Mouse (Mus musculus): Measurements from ENCODE around the gene Krt8. TPM values are rescaled to one million over a fixed set of nuclear protein-coding genes. Genes with fewer than 3 reads are reported as not detected.
A peak's percentile ranks its signal among the peaks of the same experiment; 100 is the strongest.

Gene Krt8
- total RNA-seq (2021), result 1 to 10 TPM; 3.5 to 4.8 TPM

DNA sequence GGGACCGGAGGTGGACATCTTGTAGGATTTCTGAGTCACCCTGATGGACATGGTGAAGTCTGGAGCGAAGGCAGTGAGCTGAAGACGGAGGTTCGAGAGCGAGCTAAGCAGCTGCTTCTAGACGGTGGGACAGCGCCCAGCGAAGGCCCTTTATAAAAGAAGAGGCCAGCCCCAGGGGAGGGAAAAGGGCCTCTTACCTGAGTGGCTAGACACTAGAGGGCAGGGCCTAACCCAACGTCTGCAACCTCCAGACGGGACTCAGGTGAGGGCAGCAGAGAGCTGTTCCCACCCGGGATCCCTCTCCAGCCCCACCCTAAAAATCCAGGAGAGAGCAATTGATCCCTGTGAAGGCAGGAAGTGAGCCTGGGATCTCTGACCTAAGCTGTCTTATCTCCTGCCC lies at the start of gene Krt8:
Gene Krt8 (minus strand): TSS at position 294 of the 400 bp plus-strand sequence.
- DNase-seq, result no peak
- intact Hi-C loops (cut with DNase I), result no loop called here

DNA sequence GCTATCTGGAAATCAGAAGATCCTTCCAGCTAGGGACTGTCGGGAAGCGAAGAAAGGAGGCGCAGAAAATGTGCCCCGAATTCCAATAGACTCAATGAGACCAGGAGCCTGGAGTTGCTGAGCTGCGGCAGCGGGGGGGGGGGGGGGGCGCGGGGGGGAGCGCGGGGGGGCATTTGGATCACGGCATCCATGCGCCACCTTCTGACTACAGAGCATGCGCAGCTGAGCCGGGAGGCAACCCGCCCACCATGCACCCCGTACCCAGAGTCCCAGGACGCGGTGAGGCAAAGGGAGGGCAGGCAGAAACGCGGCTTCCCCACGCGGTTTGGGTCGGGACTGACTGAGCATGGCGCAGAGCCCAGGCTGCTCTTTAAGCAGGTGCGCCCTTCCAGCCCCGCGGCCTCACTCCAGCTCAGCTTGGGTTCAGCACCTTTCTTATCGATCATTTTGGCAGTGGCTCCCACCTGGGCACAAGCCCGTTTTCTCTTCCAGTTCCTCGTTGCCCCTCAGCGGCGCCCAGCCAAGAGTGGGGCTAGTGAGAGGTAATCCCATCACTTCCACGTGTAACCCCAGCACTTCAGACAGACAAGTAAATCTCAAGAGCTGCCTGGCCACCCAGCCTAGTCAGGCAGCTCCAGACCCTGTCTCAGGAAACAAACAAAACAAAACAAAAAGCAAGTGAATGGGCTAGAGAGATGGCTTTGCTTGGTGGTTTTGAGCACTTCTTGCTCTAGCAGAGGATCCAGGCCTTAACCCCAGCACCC lies 47.8 kb upstream of the Krt8 start:
- DNase-seq, result peak; percentile 53 to 62
- intact Hi-C loops (cut with DNase I), result no loop called here

DNA sequence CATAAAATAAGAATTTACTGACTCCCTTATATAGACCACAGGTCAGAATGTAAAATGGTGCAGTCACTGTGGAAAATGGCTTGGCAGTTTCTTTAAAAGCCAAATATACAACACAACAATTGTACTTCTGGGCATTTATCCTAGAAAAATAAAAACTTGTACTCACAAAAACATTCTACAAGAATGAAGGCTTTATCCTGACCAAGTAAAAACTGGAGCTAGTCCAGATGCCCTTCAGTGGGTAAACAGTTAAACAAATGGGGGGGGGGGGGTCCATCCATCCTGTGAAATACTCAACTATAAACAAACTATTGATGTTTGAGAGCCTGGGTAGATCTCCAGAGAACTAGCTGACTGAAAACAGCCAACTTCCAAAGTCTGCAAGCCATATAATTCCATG lies 45.6 kb upstream of the Krt8 start:
- intact Hi-C loops (cut with DNase I), result no loop called here
- DNase-seq, result no peak

DNA sequence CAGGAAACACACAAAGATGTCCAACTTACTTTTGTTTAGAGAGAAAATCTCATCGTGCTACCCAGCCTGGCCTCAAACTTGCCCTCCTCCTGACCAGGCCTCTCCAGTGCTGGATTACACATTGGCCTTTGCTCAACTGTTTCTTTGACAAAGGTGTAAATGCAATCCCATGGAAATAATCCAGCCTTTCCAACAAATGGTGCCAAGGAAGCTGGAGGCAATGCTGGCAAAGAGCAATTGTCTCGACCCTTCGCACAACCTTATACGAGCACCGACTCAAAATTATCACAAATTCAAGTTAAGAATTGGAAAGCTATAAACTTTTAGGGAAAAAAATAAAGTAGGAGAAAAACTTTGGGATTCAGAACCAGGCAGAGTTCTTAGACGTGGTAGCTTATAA lies 43.7 kb upstream of the Krt8 start:
- intact Hi-C loops (cut with DNase I), result no loop called here
- DNase-seq, result no peak

DNA sequence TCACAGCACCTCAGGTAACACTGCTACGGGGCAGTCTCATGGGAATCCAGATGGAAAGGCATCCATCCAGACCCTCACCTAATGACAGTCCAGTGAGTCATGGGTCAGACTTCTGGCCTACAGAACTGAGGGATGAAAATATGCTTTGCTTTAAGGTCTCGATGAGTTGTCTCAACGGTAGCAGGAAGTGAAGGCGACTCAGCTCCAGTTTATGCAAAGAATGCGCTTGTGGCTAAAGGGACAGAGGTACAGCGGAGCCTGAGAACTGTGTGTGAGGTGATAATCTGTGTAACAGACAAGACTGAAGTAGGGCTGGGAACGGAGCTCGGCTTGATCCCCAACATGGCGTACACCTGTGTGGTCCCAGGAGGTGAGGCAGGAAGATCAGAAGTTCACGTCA lies 41.4 kb upstream of the Krt8 start:
- intact Hi-C loops (cut with DNase I), result no loop called here
- no peak for DNase-seq

DNA sequence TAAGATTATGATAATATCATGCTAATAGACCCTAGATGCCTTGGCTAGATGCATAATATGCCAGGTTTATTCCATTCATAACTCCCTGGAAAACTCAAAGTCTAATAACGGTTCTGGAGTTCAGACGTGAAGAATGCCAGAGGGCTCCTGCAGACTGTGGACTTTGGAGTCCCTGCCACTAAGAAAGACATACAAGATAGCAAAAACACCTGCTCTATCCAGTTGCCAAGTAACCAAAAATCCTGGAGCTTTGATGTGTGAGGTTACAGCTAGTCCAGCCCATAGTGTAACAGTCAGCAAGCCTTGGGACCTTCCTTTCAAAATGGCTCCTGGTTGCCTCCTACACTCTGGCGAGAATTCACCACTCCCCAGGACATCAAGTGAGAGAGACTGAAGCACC lies 40.5 kb upstream of the Krt8 start:
- intact Hi-C loops (cut with DNase I), result no loop called here
- no peak for DNase-seq

DNA sequence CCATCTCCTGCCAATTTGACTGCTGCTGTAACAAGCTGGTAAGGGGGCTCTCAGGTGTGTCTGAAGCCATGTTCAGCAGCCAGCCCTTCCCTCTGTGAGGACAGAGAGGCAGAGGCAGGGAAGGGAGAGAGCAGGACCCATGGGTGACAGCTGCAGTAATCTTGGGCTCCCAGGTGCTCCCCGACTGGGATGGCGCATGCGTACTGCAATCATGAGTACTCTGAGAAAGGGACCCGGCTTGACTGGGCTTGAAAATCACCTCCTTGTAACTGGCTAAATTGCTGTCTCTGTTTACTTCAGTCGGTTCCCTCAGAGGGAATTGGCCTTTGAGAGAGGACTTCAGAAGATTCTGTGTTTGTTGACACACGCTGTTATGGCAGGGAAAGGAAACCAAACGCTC lies 37.7 kb upstream of the Krt8 start:
- intact Hi-C loops (cut with DNase I), result no loop called here
- DNase-seq, result no peak

DNA sequence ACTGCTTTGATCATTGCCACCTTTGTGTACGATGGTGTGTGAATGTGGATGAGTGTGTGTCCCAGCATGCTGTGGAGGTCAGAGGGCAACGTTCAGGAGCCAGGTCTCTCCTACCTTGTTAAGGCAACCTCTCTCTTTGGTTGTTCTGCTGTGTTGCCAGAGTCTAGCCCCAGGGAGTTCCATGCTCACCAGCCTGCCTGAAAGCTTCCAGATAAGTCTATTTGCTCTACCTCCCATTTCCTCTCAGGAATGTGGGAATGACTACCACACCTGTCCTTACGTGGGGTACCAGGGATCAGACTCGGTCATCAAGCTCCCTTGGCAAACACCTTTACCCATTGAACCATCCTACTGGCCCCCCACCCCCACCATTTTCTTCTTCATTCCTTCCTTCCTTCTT lies 36.0 kb upstream of the Krt8 start:
- intact Hi-C loops (cut with DNase I), result no loop called here
- no peak for DNase-seq

DNA sequence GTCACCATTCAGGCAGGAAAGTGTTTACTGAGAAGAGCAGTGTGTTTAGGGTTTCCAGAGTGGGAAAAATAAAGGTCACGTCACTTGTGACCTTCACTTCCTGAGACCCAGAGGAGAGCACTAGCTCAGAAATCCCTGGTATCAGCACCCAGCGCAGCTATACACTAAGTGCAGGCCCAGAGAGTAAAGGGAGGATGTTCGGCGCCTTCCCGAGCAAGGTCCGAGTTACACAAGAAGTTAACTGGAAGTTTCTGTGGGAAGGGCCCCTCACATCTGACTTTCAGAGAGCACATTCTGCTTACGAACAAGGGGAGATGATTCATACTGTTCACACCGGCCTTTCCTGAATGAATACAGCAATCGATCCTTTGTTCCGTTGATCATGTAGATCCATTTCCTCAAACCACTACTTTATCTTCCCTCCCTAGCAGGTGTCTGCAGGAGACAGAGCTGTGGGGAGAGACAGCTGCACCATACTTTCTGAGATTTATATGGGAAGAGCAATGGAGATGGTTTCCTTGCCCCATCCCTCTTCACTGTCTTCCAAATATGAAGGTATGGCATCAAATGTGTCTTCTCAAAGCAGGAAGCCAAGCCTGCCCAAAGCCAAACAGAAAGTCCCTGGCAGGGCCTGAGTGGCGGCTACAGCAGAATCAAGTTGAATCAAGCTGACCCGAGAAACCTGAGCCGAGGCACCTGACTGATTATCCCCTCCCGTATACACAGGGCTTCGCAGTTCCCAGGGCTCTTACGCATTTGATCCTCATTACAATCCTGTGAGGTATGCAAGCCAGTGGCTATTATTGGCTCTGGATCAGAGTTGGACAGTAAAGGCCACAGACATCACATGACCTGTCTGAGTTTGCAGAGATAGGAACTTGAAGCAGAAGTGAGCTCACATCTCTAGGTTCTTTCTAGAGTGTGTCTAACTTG lies 30.1 kb upstream of the Krt8 start:
- DNase-seq, result peak in 1 of 2 experiments; percentile 11
- intact Hi-C loops (cut with DNase I), result no loop called here

DNA sequence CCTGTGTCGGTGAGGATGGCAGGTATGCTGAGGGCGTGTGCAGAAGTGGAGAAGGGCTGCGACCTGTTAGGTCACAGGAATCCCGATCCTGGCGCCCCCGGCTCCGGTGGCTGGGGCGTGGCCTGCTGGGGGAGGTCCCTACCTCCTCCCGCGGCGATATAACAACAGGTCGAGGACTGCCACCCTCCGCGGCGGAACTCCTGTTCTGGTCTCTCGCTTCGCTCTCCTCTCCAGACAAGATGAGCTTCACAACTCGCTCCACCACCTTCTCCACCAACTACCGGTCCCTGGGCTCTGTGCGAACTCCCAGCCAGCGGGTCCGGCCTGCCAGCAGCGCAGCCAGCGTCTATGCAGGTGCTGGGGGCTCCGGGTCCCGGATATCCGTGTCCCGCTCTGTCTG lies 23.8 kb upstream of the Krt8 start, which contains the start of gene Krt18:
Gene Krt18 (plus strand): TSS at position 141 of the 400 bp plus-strand sequence.
- no peak for DNase-seq
- intact Hi-C loops (cut with DNase I), result no loop called here

DNA sequence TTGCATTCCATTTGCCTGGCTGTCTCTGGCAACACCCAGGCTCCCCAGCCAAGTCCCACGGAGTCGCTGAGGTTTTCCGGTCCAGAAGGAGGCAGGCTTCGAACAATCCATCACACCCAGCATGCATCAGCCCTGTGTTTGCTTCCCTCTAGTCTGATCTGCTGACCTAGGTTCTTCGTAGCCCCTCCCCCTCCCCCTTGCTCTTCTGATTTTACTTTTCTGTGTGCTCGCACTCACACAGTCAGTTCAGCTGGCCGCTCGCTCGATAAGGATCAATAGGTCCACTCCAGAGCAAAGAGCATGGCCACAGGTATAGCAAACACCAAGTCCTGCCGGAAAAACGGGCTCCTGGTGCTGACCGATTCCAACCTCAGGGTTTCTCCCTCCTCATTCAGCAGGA lies 22.1 kb upstream of the Krt8 start:
- intact Hi-C loops (cut with DNase I), result no loop called here
- no peak for DNase-seq

DNA sequence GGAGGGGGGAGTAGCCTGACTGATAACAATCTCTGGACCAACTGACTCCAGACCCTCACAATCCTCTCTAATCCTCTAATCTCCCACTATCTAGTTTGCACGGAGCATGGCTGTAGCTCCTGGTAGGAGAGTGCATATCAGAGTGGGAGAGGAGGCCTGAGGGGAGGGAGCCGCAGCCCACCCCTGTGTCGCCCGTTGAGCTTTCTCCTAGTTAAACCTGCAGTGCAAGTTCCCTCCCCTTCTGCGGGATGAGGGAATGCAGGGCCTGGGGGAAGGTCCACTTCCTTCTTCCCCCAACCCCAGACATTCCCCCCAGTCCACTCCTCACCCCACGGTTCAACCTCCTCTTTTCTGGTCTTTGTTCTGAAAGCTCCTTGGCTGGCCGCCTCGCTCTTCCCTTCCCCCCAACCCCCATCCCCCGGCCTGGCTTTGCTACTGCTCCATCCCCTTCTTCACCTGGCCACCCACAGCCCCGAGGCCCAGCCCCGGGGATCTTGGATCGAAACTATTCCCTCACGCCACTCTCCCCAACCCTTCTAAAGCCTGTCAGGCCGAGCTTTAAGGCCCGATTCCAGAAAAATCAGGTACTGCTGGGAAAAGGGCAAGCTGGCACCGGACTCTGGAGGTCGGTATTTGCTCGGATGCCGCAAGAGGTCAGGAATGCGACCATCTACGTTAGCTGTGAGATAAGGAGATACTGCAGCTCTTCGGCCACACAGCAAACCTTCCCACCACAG lies 21.0 kb upstream of the Krt8 start:
- DNase-seq, result peak in 1 of 2 experiments; percentile 39
- intact Hi-C loops (cut with DNase I), result no loop called here

DNA sequence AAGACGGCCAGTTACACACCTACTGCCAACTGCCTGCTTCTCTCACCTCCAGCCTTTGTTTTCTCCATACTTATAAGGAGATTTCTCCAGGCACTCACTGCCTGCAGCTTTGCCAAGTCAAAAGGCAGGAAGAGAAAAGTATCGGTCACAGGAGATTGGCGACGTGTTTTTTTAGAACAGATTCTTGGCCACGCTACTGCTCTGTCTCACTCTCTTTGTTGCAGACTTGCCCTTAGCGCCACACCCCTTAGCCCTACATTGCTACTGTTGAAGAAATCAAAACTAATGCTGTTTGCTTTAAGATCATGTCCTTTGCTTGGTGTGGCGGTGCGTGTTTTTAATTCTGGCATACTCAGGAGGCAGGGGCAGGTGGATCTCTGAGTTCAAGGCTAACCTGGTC lies 19.6 kb upstream of the Krt8 start:
- intact Hi-C loops (cut with DNase I), result no loop called here
- DNase-seq, result no peak

DNA sequence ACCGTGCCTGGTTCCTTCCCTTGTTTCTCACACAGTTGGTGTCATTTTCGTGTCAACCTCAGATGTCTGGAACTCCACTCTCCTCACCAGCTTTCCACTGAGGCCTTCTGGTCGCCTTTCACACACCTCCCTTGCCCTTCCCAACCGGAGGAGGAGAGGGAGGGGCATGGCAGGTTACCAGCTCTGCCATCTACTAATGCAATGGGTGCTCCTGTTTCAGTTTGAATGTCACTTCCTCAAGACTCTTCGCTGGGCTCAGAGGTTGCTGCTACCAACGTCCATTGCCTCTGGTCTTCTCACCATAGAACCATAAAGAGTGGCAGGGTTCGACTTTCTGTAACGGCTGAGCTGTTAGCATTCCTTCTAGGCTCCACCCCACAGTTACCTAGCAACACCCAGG lies 18.2 kb upstream of the Krt8 start:
- intact Hi-C loops (cut with DNase I), result no loop called here
- no peak for DNase-seq

DNA sequence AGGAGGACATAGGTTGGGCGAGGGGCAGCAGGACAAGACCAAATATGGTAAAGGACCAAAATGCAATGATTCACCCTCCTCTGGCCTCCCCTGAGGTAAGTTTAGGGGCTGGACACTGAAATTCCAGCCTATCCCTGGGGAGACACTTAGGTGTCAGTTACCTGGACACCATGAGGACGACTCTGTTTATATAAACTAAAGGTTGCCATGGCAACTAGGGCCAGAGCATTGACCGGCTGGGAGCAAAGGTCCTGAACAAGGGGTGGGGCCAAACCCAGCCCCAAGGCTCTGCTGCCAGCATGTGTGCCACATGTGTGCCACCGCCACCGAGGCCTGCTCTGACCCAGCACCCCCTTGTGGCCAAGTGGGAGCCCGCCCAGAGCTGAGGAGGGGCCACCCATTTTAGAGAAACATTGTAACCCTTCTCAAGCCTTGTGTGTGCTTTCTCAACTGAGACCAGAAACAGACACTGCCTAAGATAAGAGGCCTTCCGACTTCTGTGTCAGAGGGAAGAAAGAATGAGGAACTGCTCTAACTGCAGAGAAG lies 13.7 kb upstream of the Krt8 start:
- DNase-seq, result no peak
- intact Hi-C loops (cut with DNase I), result no loop called here

DNA sequence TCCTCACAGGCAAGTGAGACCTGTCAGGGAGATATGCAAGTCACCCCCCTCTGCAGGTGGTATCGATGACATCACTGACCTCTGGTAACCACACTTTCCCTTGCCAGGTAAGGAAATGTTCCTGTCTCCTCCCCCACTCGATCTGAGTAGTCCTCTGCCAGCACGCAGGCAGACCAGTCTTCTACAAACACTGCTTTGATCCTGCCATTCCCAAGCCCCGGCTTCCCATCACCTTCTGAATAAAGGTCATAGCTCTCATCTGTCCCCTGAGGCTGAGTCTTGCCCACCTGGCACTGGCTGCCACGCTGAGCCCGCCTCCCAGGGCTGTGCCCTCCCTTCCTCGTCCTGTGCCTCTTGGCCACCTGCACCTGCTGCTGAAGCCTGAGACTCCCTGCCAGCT lies 12.5 kb upstream of the Krt8 start:
- no peak for DNase-seq
- intact Hi-C loops (cut with DNase I), result no loop called here

DNA sequence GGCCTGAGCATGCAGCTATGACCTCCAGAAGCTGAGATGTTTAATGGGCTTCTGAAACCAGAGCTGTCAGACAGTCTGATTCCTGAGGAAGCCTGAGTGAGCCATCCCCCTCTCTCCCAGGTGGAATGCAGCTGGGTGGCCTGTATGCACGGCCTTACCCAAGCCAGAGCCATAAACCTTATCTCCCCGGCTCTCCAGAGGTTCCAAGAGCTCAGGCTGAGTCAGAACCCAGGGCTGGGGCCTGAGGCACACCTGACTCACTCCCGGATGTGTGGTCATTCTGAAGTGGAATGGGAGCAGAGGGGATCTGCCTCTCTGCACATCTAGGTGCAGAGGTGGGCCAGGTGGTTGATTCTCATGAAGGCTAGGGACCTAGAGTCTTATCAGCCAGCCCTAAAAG lies 11.8 kb upstream of the Krt8 start:
- intact Hi-C loops (cut with DNase I), result no loop called here
- DNase-seq, result peak in 1 of 2 experiments; percentile 29

DNA sequence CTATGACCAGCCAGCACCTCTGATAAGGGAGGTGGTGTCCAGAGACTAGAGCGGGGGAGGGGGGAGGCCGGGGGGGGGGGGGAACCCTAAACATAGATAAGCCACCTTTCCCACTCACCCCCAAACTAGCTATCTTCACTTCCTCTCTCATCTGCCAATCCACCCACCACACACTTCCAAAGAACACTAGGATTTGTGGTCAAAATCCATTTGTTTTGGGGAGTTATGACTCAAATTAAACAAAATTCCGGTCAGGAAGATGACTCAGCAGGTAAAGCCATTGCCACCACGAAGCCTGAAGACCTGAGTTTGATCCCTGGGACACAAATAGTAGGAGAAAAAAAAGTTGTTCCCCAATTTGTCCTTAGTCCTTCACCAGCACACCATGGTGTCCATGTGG lies 10.6 kb upstream of the Krt8 start:
- intact Hi-C loops (cut with DNase I), result no loop called here
- no peak for DNase-seq

DNA sequence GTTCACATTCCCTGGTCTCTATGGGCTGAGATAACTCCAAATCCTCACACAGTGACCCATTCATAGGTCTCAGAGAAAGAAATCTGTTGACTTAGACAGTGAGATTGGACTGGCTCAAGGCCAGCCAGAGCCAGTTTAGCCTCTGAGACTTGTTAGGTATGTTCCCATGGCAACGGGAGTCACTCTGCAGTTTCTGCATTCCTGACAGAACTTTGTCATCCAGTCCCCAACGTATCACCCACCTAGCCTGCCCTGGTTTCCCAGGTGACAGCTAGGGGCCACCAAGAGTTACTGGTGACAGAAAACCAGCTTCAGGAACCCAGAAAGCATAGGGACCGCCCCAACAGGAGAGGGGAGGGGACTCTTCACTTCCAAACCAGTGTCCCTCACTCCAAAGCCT lies 9.4 kb upstream of the Krt8 start:
- intact Hi-C loops (cut with DNase I), result no loop called here

DNA sequence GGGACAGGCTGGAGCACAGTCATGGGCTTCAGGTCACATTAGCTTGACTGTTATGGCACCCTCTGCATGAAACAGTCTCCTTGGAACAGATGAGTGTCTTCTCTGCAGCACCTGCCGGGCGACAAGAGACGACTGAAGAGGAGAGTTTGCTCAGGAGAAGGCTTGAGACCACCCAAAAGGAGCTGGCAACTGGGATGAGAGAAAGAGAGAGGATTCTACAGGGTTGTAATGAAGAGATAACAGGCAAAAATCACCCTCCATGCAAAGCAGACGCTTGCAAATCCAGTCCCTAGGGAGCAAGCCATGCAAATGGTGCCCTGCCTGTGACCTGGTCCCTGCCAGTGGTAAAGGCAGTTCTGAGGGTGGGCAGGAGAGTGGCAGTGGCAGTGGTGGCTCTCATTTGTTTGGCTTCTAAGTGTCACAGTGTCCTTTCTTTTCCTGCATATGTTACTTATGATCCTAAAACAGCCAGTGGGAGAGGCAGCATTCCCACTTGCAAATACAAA lies 8.0 kb upstream of the Krt8 start:
- DNase-seq, result no peak
- intact Hi-C loops (cut with DNase I), result no loop called here

More for the DNA sequence above, 9.4 kb upstream of the Krt8 start:
- no peak for DNase-seq

All from heart, postnatal 10 days (tissue).